Mouse (Mus musculus) thymus, postnatal 0 days (tissue): ENCODE measurements around the gene Xntrpc. TPM values are rescaled to one million over a fixed set of nuclear protein-coding genes. Genes with fewer than 3 reads are reported as not detected.

Source experiments
- DNase-seq: peaks from one replicate; pipeline ENCODE4 v3.0.0-alpha.2; 2015; ENCODE audit warnings: low spot score
- polyA plus RNA-seq: library from polyadenylated mRNA; unstranded; fragments of >200 nt; fragmentation: Nextera tagmentation; extraction: Ambion mirVana; gene quantifications from 2 replicates; pipeline ENCODE4 v1.2.1, GENCODE M21; 2015

Gene Xntrpc
- polyA plus RNA-seq, 1 experiment from 2014 or later: 0.74 TPM

DNA sequence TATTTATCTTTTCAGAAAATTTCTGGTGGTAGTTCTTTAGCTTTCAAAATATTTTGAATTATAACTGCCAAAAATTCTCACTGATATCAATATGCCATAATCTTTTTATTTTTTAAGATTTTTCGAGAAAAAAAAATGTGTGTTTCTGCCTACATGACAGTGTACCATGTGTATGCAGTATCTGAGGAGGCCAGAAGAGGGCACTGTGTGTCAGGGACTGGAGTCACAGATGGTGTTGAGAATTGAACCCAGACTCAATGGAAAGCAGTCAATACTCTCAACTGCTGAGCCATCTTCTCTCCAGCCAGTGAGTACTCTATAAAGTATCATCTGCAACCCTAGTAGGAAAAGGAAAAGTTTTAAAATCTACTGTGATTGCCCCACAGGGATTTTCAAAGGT lies 72.0 kb downstream of the Xntrpc start:
- peak; percentile 44 for DNase-seq

DNA sequence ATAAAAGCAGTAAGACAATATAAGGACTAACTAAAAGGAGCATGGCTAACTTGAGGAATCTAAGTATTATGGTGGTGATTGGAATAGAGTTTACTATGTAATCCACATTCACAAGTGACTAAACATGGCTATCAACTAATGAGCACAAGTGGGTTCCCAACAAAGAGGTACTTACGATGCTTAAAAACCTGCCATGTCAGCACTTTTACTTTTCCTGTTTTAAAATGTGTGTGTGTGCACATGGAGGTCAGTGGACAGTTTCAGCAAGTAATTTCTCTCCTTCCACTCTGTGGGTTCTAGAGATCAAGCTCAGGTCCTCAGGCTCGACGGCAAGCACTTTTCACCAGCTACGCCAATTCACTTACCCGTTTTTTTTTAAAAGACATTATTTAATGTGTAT lies 72.4 kb downstream of the Xntrpc start:
- no peak for DNase-seq

Other genes with a start within 250 kb of the Xntrpc start
- gene Phox2a, start 247.4 kb upstream of the Xntrpc start, polyA plus RNA-seq: not detected in 2 replicates
- gene Inppl1, start 227.5 kb upstream of the Xntrpc start, polyA plus RNA-seq: 2.1 and 5.6 TPM in 2 replicates
- gene Folr2, start 208.5 kb upstream of the Xntrpc start, polyA plus RNA-seq: 3.6 and 3.8 TPM in 2 replicates
- gene Anapc15, start 202.0 kb upstream of the Xntrpc start, polyA plus RNA-seq: 100 and 102 TPM in 2 replicates
- 0.18 and 0.54 TPM in 2 replicates for gene Folr1, start 194.9 kb upstream of the Xntrpc start, polyA plus RNA-seq
- gene Lamtor1, start 159.8 kb upstream of the Xntrpc start, polyA plus RNA-seq: 147 and 148 TPM in 2 replicates
- gene Tomt, start 159.4 kb upstream of the Xntrpc start, polyA plus RNA-seq: 0.43 and 0.44 TPM in 2 replicates
- 5.3 and 7.1 TPM in 2 replicates for gene Lrrc51, start 131.8 kb upstream of the Xntrpc start, polyA plus RNA-seq
- 44.3 and 49.3 TPM in 2 replicates for gene Numa1, start 131.6 kb upstream of the Xntrpc start, polyA plus RNA-seq
- gene Il18bp, start 47.0 kb upstream of the Xntrpc start, polyA plus RNA-seq: 19.2 and 20.2 TPM in 2 replicates
- 18.6 and 19.2 TPM in 2 replicates for gene Rnf121, start 244 bp upstream of the Xntrpc start, polyA plus RNA-seq
- gene Xndc1, start 202 bp upstream of the Xntrpc start, polyA plus RNA-seq: 21.1 and 25.4 TPM in 2 replicates
- not detected in 2 replicates for gene Trpc2, start 17.4 kb downstream of the Xntrpc start, polyA plus RNA-seq
- 23.4 and 24.1 TPM in 2 replicates for gene Art1, start 36.0 kb downstream of the Xntrpc start, polyA plus RNA-seq
- 15.8 and 24.3 TPM in 2 replicates for gene Art5, start 43.8 kb downstream of the Xntrpc start, polyA plus RNA-seq
- gene Chrna10, start 51.1 kb downstream of the Xntrpc start, polyA plus RNA-seq: 0.13 and 0.23 TPM in 2 replicates
- gene Nup98, start 144.5 kb downstream of the Xntrpc start, polyA plus RNA-seq: 21.1 and 24.3 TPM in 2 replicates
- 54.3 and 59.6 TPM in 2 replicates for gene Pgap2, start 144.5 kb downstream of the Xntrpc start, polyA plus RNA-seq
- gene Rhog, start 190.3 kb downstream of the Xntrpc start, polyA plus RNA-seq: 184 and 188 TPM in 2 replicates
- 37.5 and 42.1 TPM in 2 replicates for gene Stim1, start 202.1 kb downstream of the Xntrpc start, polyA plus RNA-seq